Mouse (Mus musculus): Measurements from ENCODE around the gene Pomp. TPM values are rescaled to one million over a fixed set of nuclear protein-coding genes. Genes with fewer than 3 reads are reported as not detected.

The Pomp gene
- polyA plus RNA-seq, 1 experiment from 2014 or later: 215 TPM

- H3K4me1 ChIP-seq (ENCODE audit: insufficient read depth): no peaks in the 10 kb centered on the region
- TF ChIP-seq CTCF (IDR thresholded peaks at IDR 0.05; ENCODE audit: low read depth) (no peak), EP300 (IDR thresholded peaks at IDR 0.05; ENCODE audit: low read depth) (no peak)
- H3K4me2 ChIP-seq (ENCODE audit: low read depth, low read length): no peak overlapping the region
Measured at GRCm38 (mm10) chr5:147845319-147845718, 14.9 kb upstream of the Pomp start.

GRCm38 (mm10) chr5:147847361-147847760, 12.9 kb upstream of the Pomp start:
- DNase-seq (no peak), ATAC-seq (no peak)
- Histone ChIP-seq H3K4me1 (ENCODE audit: insufficient read depth) (no peaks in the 10 kb centered on the region), H3K4me3 (ENCODE audit: low read depth, low read length) (no peak overlapping the region), H3K27ac (ENCODE audit: low read depth) (no peak overlapping the region), H3K9ac (replicated peaks) (no peak overlapping the region), H3K36me3 (replicated peaks; ENCODE audit: insufficient read depth, low read length) (no peaks in the 10 kb centered on the region), H3K27me3 (ENCODE audit: insufficient read depth, low read length) (no peaks in the 10 kb centered on the region), H3K9me3 (ENCODE audit: low read length) (no peaks in the 10 kb centered on the region), H3K4me2 (ENCODE audit: low read depth, low read length) (no peak overlapping the region)
- 68% methylated on average over 5 of the region's 5 CpGs for WGBS (ENCODE audit: insufficient replicate concordance)
- TF ChIP-seq EP300 (IDR thresholded peaks at IDR 0.05; ENCODE audit: low read depth) (no peak), CTCF (IDR thresholded peaks at IDR 0.05; ENCODE audit: low read depth) (no peak)

More at GRCm38 (mm10) chr5:147845319-147845718, 14.9 kb upstream of the Pomp start:
- Histone ChIP-seq H3K27ac (ENCODE audit: low read depth) (no peak overlapping the region), H3K4me3 (ENCODE audit: low read depth, low read length) (no peak overlapping the region), H3K27me3 (ENCODE audit: insufficient read depth, low read length) (no peaks in the 10 kb centered on the region), H3K36me3 (replicated peaks; ENCODE audit: insufficient read depth, low read length) (no peaks in the 10 kb centered on the region), H3K9me3 (ENCODE audit: low read length) (no peaks in the 10 kb centered on the region), H3K9ac (replicated peaks) (no peak overlapping the region)
- ATAC-seq: no peak
- WGBS (ENCODE audit: insufficient replicate concordance): 53% methylated on average over 3 of the region's 3 CpGs
- DNase-seq: no peak

- H3K36me3 ChIP-seq (replicated peaks; ENCODE audit: insufficient read depth, low read length): no peaks in the 10 kb centered on the region
- no peaks in the 10 kb centered on the region for H3K27me3 ChIP-seq (ENCODE audit: insufficient read depth, low read length)
- TF ChIP-seq EP300 (IDR thresholded peaks at IDR 0.05; ENCODE audit: low read depth): no peak
- peak; percentile 83 for TF ChIP-seq CTCF (IDR thresholded peaks at IDR 0.05; ENCODE audit: low read depth)
- H3K9ac ChIP-seq (replicated peaks): no peak overlapping the region
- no peak overlapping the region for H3K4me2 ChIP-seq (ENCODE audit: low read depth, low read length)
- H3K27ac ChIP-seq (ENCODE audit: low read depth): no peak overlapping the region
- ATAC-seq (no peak), DNase-seq (peak; percentile 72)
- H3K4me3 ChIP-seq (ENCODE audit: low read depth, low read length): no peak overlapping the region
- 22% methylated on average over 16 of the region's 16 CpGs for WGBS (ENCODE audit: insufficient replicate concordance)
- no peaks in the 10 kb centered on the region for H3K4me1 ChIP-seq (ENCODE audit: insufficient read depth)
- no peaks in the 10 kb centered on the region for H3K9me3 ChIP-seq (ENCODE audit: low read length)
Measured at GRCm38 (mm10) chr5:147848164-147848863, 11.9 kb upstream of the Pomp start.

- no peak overlapping the region for H3K4me3 ChIP-seq (ENCODE audit: low read depth, low read length)
- no peaks in the 10 kb centered on the region for H3K4me1 ChIP-seq (ENCODE audit: insufficient read depth)
- no peak overlapping the region for H3K27ac ChIP-seq (ENCODE audit: low read depth)
- H3K36me3 ChIP-seq (replicated peaks; ENCODE audit: insufficient read depth, low read length): no peaks in the 10 kb centered on the region
- DNase-seq (no peak), ATAC-seq (no peak)
- no peak overlapping the region for H3K4me2 ChIP-seq (ENCODE audit: low read depth, low read length)
- WGBS (ENCODE audit: insufficient replicate concordance): 52% methylated on average over 7 of the region's 7 CpGs
- no peak for TF ChIP-seq CTCF (IDR thresholded peaks at IDR 0.05; ENCODE audit: low read depth)
- TF ChIP-seq EP300 (IDR thresholded peaks at IDR 0.05; ENCODE audit: low read depth): no peak
- H3K9me3 ChIP-seq (ENCODE audit: low read length): no peaks in the 10 kb centered on the region
- H3K27me3 ChIP-seq (ENCODE audit: insufficient read depth, low read length): no peaks in the 10 kb centered on the region
- no peak overlapping the region for H3K9ac ChIP-seq (replicated peaks)
Measured at GRCm38 (mm10) chr5:147850194-147850593, 10.1 kb upstream of the Pomp start.

GRCm38 (mm10) chr5:147860076-147860448, 199 bp upstream of the Pomp start:
- TF ChIP-seq EP300 (IDR thresholded peaks at IDR 0.05; ENCODE audit: low read depth): no peak
- no peak for TF ChIP-seq CTCF (IDR thresholded peaks at IDR 0.05; ENCODE audit: low read depth)
- peak overlapping the region; percentile 91 for H3K27ac ChIP-seq (ENCODE audit: low read depth)
- peaks cover 26% of the 10 kb centered on the region for H3K36me3 ChIP-seq (replicated peaks; ENCODE audit: insufficient read depth, low read length)
- ATAC-seq: no peak
- no peaks in the 10 kb centered on the region for H3K9me3 ChIP-seq (ENCODE audit: low read length)
- H3K4me3 ChIP-seq (ENCODE audit: low read depth, low read length): peak overlapping the region; percentile 89
- H3K9ac ChIP-seq (replicated peaks): peak overlapping the region; percentile 91
- WGBS (ENCODE audit: insufficient replicate concordance): 2% methylated on average over 18 of the region's 18 CpGs
- no peaks in the 10 kb centered on the region for H3K27me3 ChIP-seq (ENCODE audit: insufficient read depth, low read length)
- peak overlapping the region; percentile 72 for H3K4me2 ChIP-seq (ENCODE audit: low read depth, low read length)
- no peak for DNase-seq
- H3K4me1 ChIP-seq (ENCODE audit: insufficient read depth): peaks cover 9% of the 10 kb centered on the region

GRCm38 (mm10) chr5:147868674-147869073, 8.4 kb downstream of the Pomp start:
- WGBS (ENCODE audit: insufficient replicate concordance): 80% methylated on average over 4 of the region's 4 CpGs
- TF ChIP-seq CTCF (IDR thresholded peaks at IDR 0.05; ENCODE audit: low read depth) (peak; percentile 53), EP300 (IDR thresholded peaks at IDR 0.05; ENCODE audit: low read depth) (no peak)
- Histone ChIP-seq H3K27ac (ENCODE audit: low read depth) (no peak overlapping the region), H3K9ac (replicated peaks) (no peak overlapping the region), H3K4me1 (ENCODE audit: insufficient read depth) (no peaks in the 10 kb centered on the region), H3K27me3 (ENCODE audit: insufficient read depth, low read length) (no peaks in the 10 kb centered on the region), H3K36me3 (replicated peaks; ENCODE audit: insufficient read depth, low read length) (peaks cover 67% of the 10 kb centered on the region), H3K9me3 (ENCODE audit: low read length) (no peaks in the 10 kb centered on the region), H3K4me2 (ENCODE audit: low read depth, low read length) (no peak overlapping the region), H3K4me3 (ENCODE audit: low read depth, low read length) (no peak overlapping the region)
- ATAC-seq: no peak
- no peak for DNase-seq
